Mouse (Mus musculus) embryo, embryonic 10.5 days (tissue): Measurements from ENCODE around the gene Paqr8.
A peak's percentile ranks its signal among the peaks of the same experiment; 100 is the strongest.
"Not testable (repeated sequence)": the region's sequence is repeated elsewhere in the genome, so short reads cannot be mapped to it uniquely, and the experiment has no call there.

Source experiments
- DNase-seq: peaks from one replicate; pipeline ENCODE4 v3.0.0-alpha.2; 2015; ENCODE audit warnings: low spot score

Paqr8 gene

DNA sequence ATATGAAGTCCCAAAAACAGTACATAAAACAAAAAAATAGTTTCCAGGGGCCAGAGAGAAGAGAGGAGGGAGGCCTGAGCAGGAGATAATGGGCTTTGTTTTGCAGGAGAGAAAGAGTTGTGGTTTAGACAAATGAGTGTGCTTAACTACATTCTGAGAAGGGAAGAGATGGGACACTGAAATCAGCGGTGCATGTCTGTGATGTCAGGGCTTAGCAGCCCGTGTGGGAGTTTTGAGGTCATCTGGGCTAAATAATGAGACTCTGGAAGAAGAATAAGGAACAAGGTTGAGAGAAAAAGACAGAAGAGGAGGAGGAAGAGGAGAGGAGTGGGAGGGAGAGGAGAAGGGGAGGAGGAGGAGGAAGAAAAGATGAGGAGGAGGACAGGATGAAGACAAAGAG lies 21.7 kb downstream of the Paqr8 start:
- DNase-seq, result no peak

DNA sequence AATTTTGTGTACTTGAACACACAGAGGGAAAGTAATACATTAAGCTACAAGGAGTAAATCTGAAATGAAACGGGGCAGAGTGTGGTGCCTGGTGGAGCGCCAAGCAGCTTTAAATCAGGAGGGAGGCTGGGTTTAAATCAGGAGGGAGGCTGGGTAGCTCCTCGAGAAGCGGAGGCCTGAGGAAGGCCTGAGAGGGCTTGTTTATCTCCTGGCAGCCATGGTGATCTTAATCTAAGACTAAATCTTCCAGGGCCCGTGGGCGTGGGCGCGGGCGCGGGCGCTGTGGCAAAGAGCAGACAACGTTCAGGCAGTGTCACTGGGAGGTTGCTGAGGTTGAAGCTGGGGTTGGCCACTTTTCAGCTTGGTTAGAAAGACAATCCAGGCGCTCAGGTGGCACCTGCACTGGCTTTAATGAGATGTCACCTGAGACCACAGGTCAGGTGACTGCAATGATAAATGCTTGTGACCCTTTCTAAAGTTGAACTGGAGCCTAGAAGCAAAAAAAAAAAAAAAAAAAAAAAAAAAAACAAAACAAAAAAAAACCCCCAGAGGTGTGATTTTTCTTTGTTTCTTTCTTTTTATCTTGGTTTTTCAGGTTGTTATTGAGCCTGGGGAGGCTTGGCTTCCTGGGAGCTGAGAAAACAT lies 22.2 kb downstream of the Paqr8 start:
- no peak for DNase-seq

DNA sequence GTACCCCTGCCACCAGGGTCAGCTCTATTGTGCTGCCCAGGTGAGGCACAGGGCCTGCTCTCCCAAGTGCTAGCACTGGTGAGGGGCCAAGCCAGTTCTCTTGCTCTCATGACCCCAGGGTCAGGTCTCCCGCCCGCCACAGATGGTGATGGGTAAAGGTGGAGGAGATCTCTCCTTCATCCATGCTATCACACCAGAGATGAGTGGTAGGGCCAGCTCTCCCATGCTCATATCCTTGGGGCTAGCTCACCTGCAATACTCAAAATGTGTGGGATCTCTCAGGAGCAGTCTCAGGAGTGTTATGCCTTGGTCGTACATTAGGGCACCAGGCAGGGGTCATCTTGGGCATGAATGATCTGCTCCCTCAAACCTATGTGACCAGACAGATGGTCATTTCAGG lies 24.4 kb downstream of the Paqr8 start:
- DNase-seq, result no peak

DNA sequence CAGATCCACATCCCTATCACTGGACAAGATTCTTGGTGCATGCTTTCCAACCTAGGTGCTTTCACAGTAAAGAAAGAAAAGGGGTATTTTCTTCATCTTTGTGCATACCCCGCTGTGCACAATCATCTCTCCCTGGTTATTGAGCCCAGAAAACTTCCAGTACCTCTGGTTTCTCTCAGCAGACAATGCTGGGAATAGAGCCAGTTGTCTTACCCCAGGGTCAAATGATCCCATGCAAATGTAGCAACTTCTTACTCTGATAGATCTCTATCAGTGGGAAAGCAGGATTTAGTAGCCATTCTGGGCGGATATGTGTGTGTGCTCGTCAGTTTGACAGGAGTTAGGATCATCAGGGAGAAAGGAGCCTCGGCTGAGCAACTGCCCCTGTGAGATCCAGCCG lies 25.2 kb downstream of the Paqr8 start:
- DNase-seq, result no peak

DNA sequence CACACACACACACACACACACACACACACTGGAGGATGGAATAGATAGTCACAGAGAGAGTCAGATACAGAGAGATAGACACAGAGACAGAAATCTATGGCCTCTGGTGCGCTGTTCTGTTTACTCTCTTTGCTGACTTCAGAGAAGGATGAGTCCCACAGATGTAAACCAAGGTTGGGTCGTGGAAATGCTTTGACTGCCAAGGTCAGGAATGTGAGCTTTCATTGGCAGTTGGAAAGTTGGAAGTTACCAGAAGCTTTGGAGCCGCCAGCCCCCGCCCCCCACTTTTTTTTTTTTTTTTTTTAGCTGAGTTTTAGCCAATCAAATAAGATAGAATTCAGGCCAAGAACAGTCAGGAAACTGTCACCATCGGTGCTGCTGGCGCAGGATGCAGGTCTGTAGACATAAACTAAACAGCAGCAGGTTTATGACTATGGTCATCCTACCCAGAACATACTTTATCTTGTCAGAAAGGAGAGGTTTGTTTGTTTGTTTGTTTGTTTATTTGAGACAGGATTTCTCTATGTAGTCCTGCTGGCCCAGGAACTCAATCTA lies 27.2 kb downstream of the Paqr8 start:
- no peak for DNase-seq

DNA sequence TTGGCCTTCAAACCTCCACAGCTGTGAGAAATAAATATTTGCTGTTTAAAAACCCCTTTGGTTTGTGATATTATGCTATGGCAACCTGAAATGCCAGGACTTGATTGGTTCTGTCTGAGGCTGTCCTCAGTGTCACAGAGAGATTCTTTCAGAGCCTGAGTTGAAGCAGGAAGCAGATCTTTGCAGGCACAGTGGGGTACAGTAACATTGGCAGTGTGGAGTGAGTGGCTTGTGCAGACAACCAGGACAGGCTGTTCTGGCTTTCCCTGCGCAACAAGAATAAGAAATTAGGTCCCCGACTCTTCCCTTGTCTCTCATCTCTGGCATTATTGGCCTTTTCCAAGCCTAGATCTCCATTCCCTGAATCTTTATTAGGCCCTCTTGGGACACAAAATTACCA lies 29.3 kb downstream of the Paqr8 start:
- no peak for DNase-seq

DNA sequence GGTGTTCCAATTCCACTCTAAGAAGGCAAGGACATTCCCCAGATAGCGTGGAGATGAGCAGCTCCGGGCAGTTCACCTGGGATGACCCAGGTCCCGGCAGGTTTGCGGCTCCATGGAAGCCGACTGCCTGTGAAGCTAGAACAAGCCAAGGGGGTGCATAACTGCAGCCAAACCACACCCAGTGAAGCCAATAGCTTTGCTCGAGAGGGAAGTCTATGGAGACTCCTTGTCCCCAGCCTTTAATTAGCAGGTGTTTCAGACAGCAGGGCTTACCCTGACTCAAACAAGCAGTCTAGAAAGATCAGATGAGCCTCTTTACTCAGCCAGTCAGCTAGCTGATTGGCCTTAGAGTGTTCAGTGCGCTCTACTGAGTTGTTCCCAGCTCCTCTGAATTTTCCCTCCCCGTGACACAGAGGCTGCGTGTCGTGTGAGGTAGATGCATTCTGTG lies 30.7 kb downstream of the Paqr8 start:
- DNase-seq, result no peak

DNA sequence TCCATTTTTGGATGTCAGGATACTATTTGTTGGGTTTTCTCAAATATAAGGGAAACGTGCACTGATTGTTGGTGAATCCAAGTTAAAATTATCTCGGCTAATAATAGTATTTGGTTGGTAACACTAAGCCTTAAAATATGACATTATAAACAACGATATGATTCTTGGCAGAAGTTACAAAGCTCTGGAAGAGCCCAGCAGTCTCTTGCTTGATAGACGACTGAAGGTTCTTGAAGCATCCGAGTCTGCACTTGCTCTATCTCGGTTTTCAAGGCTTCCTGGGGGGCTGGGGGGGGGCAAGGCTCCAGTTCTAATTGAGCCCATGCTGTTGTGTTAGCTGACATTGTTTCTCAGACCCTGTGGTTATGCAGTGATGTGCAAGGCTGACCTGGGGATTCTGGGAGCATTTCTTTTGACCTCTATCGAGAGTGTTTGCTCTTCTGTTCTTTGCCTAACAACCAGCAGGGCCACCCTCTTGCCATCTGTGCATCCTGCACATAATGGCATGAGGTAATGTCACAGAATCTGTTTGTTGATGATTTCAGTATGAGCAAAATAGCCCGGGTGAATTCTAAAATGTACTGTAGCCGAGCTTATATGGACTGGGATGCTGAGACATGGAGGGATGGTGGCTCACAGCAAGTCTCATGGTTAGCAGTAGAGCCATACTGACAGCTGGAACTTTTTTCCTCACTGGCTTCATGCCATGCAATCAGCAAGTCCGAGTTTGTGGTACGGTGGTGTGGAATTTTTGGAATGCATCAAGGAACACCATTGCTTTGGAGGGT lies 32.4 kb downstream of the Paqr8 start:
- no peak for DNase-seq

DNA sequence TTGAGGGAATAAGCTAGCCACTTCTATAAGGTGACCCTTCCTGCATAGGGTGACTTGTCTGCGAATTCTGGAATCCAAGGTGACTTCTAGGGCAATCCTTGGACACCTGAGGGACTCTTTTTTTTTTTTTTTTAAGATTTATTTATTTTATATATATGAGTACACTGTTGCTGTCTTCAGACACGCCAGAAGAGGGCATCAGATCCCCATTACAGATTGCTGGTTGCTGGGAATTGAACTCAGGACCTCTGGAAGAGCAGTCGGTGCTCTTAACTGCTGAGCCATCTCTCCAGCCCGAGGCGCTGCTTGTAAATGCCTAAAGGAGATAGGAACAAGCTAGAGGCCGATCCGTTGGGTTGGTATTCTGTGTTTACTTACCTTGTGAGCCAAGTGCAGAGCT lies 34.9 kb downstream of the Paqr8 start:
- not testable (repeated sequence) for DNase-seq

DNA sequence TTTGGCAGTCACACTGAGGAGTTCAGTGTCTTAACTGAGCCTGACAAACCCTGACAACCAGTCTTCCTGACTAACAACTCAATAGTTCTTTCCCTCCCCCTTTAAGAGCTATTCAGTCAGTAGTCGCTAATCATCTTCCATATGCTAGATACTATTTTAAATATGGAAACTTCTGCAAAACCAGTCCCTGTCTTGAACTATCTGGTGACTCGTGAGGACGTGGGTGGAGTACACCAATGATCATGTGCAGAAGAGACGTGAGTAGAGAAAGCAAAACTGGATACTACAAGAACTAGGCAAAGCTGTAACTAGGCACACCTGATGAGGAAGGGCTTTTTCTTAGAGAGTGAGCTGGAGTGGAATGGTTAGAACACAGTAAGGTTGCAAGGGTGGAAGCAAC lies 35.5 kb downstream of the Paqr8 start:
- no peak for DNase-seq

DNA sequence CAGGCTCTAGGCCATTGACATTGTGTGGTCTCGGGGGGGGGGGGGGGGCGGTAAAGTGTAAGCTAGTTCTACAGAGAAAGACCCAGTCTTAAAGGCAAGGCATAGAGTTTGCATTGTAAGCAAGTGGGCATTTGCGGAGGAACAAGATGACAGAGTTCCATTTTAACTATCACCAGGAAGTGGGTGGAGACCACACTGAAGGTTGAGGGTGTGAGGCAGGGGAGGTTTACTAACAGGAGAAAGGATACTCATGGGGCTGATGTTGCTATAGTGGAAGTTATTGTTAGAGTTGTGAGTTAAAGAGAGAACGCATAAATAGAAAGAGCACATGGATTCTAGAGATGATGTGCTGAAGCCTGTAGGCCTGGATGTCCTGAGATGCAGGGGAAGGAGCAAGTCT lies 36.0 kb downstream of the Paqr8 start:
- DNase-seq, result no peak

DNA sequence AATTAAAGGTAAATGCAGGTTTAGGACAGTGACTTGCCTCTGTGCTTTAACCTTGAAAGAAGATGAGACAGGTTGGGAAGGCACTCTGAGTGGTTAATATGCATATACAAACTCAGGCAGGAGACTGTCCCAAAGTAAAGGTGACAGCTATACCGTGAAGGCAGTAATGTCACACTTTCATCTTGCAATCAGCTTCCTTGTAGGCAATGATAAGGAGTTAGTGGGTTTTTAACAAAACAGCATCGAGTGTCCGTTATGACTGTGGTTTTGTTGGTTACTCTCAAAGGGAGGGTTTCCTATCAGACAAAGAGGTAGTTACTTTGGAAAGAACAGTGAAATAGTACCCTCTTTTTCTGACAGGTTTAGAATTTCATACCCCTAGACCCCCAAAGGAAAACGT lies 38.1 kb downstream of the Paqr8 start:
- no peak for DNase-seq

DNA sequence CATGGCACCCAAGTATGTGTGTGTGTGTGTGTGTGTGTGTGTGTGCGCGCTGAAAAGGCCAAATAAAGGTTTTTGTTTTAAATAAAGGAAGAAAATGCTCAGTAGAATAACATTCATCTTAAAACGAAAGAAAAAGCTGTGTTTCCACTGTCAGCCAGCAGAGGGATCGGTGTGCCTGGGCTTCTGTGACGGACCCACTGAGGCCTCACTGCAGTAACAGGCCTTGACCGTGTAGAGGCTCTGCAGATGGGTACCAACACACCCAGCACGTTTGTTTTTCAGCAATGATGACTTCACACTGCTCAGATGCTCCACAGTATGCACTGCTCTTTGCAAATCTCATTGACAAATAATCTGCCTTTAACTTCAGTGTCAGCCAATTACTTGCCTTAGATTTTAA lies 43.1 kb downstream of the Paqr8 start:
- peak; percentile 83 for DNase-seq

DNA sequence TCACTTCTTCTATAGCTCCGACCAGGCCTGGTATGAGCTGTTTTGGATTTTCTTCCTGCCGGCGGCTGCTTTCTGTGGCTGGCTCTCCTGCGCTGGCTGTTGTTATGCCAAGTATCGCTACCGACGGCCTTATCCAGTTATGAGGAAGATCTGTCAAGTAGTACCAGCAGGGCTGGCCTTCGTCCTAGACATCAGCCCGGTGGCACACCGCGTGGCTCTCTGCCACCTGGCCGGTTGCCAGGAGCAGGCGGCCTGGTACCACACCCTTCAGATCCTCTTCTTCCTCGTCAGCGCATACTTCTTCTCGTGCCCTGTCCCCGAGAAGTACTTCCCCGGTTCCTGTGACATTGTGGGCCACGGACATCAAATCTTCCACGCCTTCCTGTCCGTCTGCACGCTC lies 44.7 kb downstream of the Paqr8 start:
- no peak for DNase-seq

DNA sequence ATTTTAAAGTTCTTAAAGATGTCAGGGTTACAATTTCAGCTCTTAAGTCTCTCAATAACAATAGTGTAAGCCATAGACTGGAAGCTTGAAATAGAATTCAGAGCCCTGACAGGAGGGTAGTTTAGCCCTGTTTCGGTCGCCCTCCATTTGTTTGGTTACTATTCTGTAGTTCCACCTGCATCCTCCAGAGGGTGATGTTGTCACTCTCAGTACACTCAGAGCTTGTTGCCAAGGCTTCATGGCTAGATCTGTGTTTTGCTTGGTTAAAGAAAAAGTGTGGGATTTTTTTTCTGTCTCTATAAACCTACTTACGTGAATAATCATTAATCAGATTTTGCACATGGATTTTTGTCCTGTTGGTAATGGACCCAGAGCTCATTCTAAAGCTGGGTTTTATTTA lies 48.6 kb downstream of the Paqr8 start:
- DNase-seq, result peak; percentile 86

DNA sequence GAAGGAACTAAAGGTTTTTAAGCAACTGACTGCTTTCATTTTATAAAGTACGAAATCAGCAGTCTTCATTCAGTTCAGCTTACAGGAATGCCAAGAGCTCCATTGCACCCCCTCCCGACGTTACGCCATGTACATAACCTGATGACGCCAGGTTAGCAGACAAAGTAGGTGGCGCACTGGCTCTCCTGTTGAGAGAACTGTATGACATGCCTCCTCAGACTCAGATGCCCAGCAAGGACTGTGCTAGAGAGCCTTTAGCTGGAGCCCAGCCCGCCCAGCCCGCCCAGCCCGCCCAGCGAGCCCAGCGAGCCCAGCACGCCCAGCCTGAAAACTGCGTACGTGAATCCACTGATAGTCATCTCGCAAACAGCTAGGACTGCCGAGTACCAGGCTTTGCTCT lies 49.7 kb downstream of the Paqr8 start:
- DNase-seq, result peak; percentile 10

DNA sequence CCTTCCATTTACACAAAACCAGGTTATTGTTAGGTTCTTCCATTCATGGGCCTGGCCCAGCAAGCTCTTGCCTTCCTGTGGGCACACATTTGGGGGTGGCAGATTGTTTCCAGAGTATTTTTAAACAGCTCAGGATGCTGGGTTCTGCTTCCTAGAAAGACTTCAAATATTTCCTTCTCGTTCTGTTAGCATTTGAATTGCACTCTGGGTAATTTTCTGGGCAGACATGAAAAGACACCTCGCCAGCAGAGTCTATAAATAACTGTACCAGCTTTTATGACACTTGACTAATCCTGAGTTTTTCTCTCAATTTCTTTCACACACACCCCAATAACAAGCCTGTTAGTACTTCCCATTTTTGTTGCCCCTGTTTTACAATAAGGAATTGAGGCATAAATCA lies 50.9 kb downstream of the Paqr8 start:
- DNase-seq, result no peak

DNA sequence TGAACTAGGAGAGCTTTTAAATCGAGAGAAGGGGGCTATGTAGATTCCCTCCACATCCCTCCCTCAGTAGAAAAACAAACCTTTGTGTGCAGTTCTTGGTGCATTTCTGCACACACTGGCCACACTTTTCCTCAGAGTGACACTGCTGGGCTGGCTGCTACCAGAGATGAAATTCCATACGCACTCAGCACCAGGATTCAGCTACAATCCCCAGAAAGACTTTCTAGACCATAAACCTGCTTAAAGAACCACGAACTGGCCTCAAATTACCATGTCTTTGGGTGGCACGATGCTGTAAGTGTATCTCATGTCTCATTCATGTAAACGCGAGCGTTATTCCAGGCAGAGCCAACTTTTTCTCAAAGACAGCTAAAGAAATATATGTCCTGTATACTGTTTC lies 51.5 kb downstream of the Paqr8 start:
- DNase-seq, result no peak

DNA sequence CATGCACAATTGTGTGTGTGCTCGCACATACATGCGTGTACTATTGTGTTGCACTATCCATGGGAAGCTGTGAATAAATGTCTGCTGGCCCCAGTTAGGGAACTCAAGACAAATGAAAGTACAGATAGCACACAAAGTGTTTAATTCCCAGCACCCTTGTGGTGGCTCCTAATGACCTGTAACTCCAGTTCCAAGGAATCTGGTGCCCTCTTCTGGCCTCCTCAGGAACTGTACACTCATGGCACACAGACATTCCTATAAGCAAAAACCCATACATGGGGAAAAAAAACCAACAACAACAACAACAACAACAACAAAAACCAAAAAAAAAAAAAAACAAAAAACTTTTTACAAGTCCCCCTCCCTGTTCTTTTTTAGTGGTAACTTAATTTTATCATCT lies 52.6 kb downstream of the Paqr8 start:
- no peak for DNase-seq

DNA sequence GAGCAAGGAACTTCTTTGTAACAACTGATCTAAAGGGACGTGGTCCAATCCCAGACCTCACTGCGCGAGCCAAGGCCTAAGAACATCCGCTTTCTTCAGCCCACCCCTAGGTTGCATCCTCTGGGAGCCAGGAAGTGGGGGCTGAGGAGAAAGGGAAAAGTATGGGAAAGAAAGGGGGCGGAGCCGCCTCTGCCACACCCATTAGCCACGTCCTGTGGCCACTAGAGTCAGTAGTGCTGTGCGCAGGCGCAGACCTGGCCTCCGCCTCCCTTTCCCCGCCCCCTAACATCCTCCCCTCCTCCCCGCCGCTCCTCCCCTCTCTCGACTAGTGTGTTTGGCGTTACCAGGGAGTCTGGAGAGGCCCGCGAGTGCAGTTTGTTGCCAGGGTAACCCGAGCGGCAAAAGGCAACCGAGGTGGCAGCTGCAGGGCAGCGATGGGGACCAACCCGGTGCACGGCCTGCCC lies 60.9 kb downstream of the Paqr8 start, which contains the start of gene Efhc1:
TSS of gene Efhc1 (plus strand) at position 327 of the 464 bp plus-strand sequence.
- peak; percentile 98 for DNase-seq

DNA sequence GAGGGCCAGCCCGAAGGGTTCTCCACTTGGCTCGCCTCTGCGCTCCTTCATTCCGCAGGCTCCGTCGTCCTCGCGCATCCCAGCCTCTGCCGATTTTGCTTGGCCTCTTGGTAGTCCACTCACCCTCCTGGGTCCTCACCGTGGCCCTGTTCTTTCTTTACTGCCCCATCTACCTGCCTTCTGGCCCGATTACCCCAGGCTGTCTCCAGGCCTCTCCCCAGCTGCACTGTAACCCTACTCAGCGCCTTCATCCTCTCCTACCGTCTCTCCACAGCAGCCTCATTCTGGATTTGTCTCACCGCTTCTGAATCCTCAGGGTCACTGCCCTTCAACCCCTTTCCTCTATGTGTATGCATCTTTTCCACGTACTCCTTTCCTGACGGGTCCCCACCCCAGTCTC lies 61.4 kb downstream of the Paqr8 start:
- DNase-seq, result peak; percentile 50

DNA sequence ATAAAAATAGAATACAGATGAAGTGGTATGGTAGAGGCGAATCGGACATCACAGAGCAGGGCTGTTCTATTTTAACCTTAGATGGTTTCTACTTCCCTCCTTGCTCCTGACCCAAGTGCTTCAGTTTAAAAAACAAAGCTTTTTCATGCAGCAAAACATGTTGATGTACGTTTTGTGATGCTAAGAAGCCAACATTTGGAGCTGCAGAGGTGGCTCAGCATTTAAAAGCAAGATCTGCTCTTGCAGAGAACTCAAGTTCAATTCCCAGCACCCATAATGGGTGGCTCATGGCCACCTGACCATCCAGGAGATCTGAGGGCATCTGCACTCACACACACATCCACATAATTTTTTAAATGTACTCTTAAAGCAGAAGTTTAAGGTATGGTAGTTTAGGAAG lies 64.5 kb downstream of the Paqr8 start:
- DNase-seq, result no peak

DNA sequence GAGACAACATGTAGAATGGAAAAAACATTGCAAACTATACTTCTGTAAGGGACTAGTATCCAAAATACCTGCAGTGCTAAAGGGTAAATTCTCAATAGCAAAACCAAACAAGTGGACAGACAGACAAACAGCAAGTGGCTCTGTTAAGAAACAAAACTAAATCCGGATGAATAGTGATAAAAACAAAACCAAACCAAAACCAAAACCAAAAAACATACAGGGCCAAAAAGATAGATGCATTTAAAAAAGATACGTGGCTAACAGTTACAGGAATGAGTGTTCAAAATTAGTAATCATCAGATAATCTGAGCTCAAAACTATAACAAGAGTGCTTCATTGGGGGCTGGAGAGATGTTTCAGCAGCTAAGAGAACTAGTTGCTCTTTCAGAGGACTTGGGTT lies 79.2 kb downstream of the Paqr8 start:
- no peak for DNase-seq
